ENCODE assay signal across 8 mouse cellular contexts in genomic region chr7:78569255-78569618, GRCm38 (mm10).
A peak's percentile ranks its signal among the peaks of the same experiment; 100 is the strongest.
DNase-seq lines count a peak whose midpoint lies in the region; ATAC-seq lines count a peak whose summit lies in the region.

No protein-coding gene starts in this region.

- peaks cover 3% of the 10 kb centered on the region; the same call in 1 of the 2 replicates for H3K4me1 ChIP-seq in heart, embryonic 13.5 days
- peaks cover 8% of the 10 kb centered on the region; the same call in 1 of the 2 replicates for H3K4me1 ChIP-seq in forebrain, embryonic 14.5 days (ENCODE audit: control insufficient read depth, insufficient read depth, low read length)
- H3K4me1 ChIP-seq in limb, embryonic 15.5 days: peaks cover 6% of the 10 kb centered on the region

- H3K9me3 ChIP-seq in heart, embryonic 13.5 days: no peaks in the 10 kb centered on the region
- no peaks in the 10 kb centered on the region for H3K9me3 ChIP-seq in forebrain, embryonic 14.5 days (replicated peaks; ENCODE audit: control insufficient read depth, low read length)
- no peaks in the 10 kb centered on the region for H3K9me3 ChIP-seq in limb, embryonic 15.5 days

- no peak for DNase-seq in heart, postnatal 10 days
- DNase-seq in MN1 (ENCODE audit: low spot score): peak; percentile 51
- DNase-seq in forebrain, embryonic 14.5 days (ENCODE audit: low spot score): no peak
- DNase-seq in T-cell, adult 2 months (ENCODE audit: low spot score): no peak
- DNase-seq in adipocyte (ENCODE audit: low spot score): no peak
- no peak for DNase-seq in layer of hippocampus, postnatal 25 days (ENCODE audit: extremely low spot score in 1 of 2, low spot score in 1 of 2)

- 1% methylated on average over 5 of the region's 5 CpGs for WGBS in heart, embryonic 13.5 days
- 13% methylated on average over 5 of the region's 5 CpGs for WGBS in forebrain, embryonic 14.5 days
- WGBS in limb, embryonic 15.5 days: 11% methylated on average over 5 of the region's 5 CpGs

- ATAC-seq in heart, embryonic 13.5 days (ENCODE audit: extremely low read depth, insufficient number of reproducible peaks, low FRiP score, low TSS enrichment): no peak
- ATAC-seq in forebrain, embryonic 14.5 days: no peak; the same call in 1 of the 2 replicates
- ATAC-seq in limb, embryonic 15.5 days (ENCODE audit: insufficient number of reproducible peaks, low FRiP score, low TSS enrichment, low read depth): no peak

- no peaks in the 10 kb centered on the region for H3K36me3 ChIP-seq in heart, embryonic 13.5 days
- no peaks in the 10 kb centered on the region for H3K36me3 ChIP-seq in forebrain, embryonic 14.5 days (ENCODE audit: control insufficient read depth, insufficient read depth, low read length)
- H3K36me3 ChIP-seq in limb, embryonic 15.5 days: no peaks in the 10 kb centered on the region

- no peak overlapping the region for H3K27ac ChIP-seq in heart, embryonic 13.5 days (replicated peaks)
- no peak overlapping the region for H3K27ac ChIP-seq in forebrain, embryonic 14.5 days (ENCODE audit: low read depth, low read length)
- no peak overlapping the region for H3K27ac ChIP-seq in limb, embryonic 15.5 days

- H3K4me2 ChIP-seq in heart, embryonic 13.5 days: peak overlapping the region; percentile 55
- peak overlapping the region; percentile 41 for H3K4me2 ChIP-seq in forebrain, embryonic 14.5 days (ENCODE audit: low read length)
- H3K4me2 ChIP-seq in limb, embryonic 15.5 days: peak overlapping the region; percentile 26; the same call in 1 of the 2 replicates

- H3K4me3 ChIP-seq in heart, embryonic 13.5 days: peak overlapping the region; percentile 15
- H3K4me3 ChIP-seq in forebrain, embryonic 14.5 days (ENCODE audit: low read depth, low read length): 0 out of 2 replicates have a peak overlapping the region, but pooled peaks have one; percentile 2
- H3K4me3 ChIP-seq in limb, embryonic 15.5 days: peak overlapping the region; percentile 7; the same call in 1 of the 2 replicates

- H3K27me3 ChIP-seq in heart, embryonic 13.5 days (replicated peaks): peaks cover 39% of the 10 kb centered on the region
- no peaks in the 10 kb centered on the region for H3K27me3 ChIP-seq in forebrain, embryonic 14.5 days (replicated peaks; ENCODE audit: control insufficient read depth, insufficient read depth, low read length)
- peaks cover 11% of the 10 kb centered on the region for H3K27me3 ChIP-seq in limb, embryonic 15.5 days

- intact Hi-C loops in heart, postnatal 10 days (cut with DNase I): loop anchor here (5.0 to 10.0 kb wide), 3 partner anchors 274 to 326 kb away; partner anchors contain the start of gene Aen

- H3K9ac ChIP-seq in heart, embryonic 13.5 days: no peak overlapping the region
- H3K9ac ChIP-seq in forebrain, embryonic 14.5 days (ENCODE audit: low read length): no peak overlapping the region; the same call in 1 of the 2 replicates
- no peak overlapping the region for H3K9ac ChIP-seq in limb, embryonic 15.5 days
